Mouse (Mus musculus): ENCODE measurements around the gene Sox9.
A peak's percentile ranks its signal among the peaks of the same experiment; 100 is the strongest.

The Sox9 gene

GRCm38 (mm10) chr11:112781994-112782356 lies at the start of gene Sox9:
Sox9 (plus strand) TSS chr11:112782224.
- peak; percentile 99 for DNase-seq (ENCODE audit: inconsistent ontology term)

- DNase-seq (ENCODE audit: inconsistent ontology term) = no peak
Measured at GRCm38 (mm10) chr11:112732401-112732800, 49.6 kb upstream of the Sox9 start.

GRCm38 (mm10) chr11:112737071-112737470 lies 45.0 kb upstream of the Sox9 start:
- DNase-seq (ENCODE audit: inconsistent ontology term) = peak; percentile 40

- no peak for DNase-seq (ENCODE audit: inconsistent ontology term)
Measured at GRCm38 (mm10) chr11:112739681-112740080, 42.3 kb upstream of the Sox9 start.

- DNase-seq (ENCODE audit: inconsistent ontology term) = no peak
Measured at GRCm38 (mm10) chr11:112756516-112756915, 25.5 kb upstream of the Sox9 start.

- no peak for DNase-seq (ENCODE audit: inconsistent ontology term)
Measured at GRCm38 (mm10) chr11:112758056-112758455, 24.0 kb upstream of the Sox9 start.

GRCm38 (mm10) chr11:112766956-112767355 lies 15.1 kb upstream of the Sox9 start:
- DNase-seq (ENCODE audit: inconsistent ontology term) = no peak

- DNase-seq (ENCODE audit: inconsistent ontology term) = no peak
Measured at GRCm38 (mm10) chr11:112767531-112768041, 14.4 kb upstream of the Sox9 start.

- DNase-seq (ENCODE audit: inconsistent ontology term) = peak; percentile 51
Measured at GRCm38 (mm10) chr11:112772791-112773355, 9.2 kb upstream of the Sox9 start.

- DNase-seq (ENCODE audit: inconsistent ontology term) = peak; percentile 66
Measured at GRCm38 (mm10) chr11:112779762-112780161, 2.3 kb upstream of the Sox9 start.

- DNase-seq (ENCODE audit: inconsistent ontology term) = peak; percentile 44
Measured at GRCm38 (mm10) chr11:112780394-112780920, 1.6 kb upstream of the Sox9 start.

GRCm38 (mm10) chr11:112781035-112781911 lies 751 bp upstream of the Sox9 start:
- DNase-seq (ENCODE audit: inconsistent ontology term) = peak; percentile 82

GRCm38 (mm10) chr11:112782357-112783121 lies 515 bp downstream of the Sox9 start:
- DNase-seq (ENCODE audit: inconsistent ontology term) = peak; percentile 77

- peak; percentile 82 for DNase-seq (ENCODE audit: inconsistent ontology term)
Measured at GRCm38 (mm10) chr11:112783401-112784346, 1.6 kb downstream of the Sox9 start.

GRCm38 (mm10) chr11:112784347-112784902 lies 2.4 kb downstream of the Sox9 start:
- DNase-seq (ENCODE audit: inconsistent ontology term) = peak; percentile 56

- DNase-seq (ENCODE audit: inconsistent ontology term) = peak; percentile 62
Measured at GRCm38 (mm10) chr11:112784903-112785381, 2.9 kb downstream of the Sox9 start.

GRCm38 (mm10) chr11:112785581-112785980 lies 3.6 kb downstream of the Sox9 start:
- DNase-seq (ENCODE audit: inconsistent ontology term) = peak; percentile 47

- no peak for DNase-seq (ENCODE audit: inconsistent ontology term)
Measured at GRCm38 (mm10) chr11:112786427-112786826, 4.4 kb downstream of the Sox9 start.

- DNase-seq (ENCODE audit: inconsistent ontology term) = no peak
Measured at GRCm38 (mm10) chr11:112788296-112788695, 6.3 kb downstream of the Sox9 start.

- no peak for DNase-seq (ENCODE audit: inconsistent ontology term)
Measured at GRCm38 (mm10) chr11:112796379-112796778, 14.4 kb downstream of the Sox9 start.

Data from Muller cell, postnatal 12 days (primary cell).